Mouse (Mus musculus) kidney, embryonic 16.5 days (tissue): ENCODE measurements around the gene St8sia6. TPM values are rescaled to one million over a fixed set of nuclear protein-coding genes. Genes with fewer than 3 reads are reported as not detected.

Experiments
- polyA plus RNA-seq: library from polyadenylated mRNA; unstranded; fragments of >200 nt; fragmentation: Nextera tagmentation; extraction: Ambion mirVana; gene quantifications from 2 replicates; pipeline ENCODE4 v1.2.1, GENCODE M21; 2015

The St8sia6 gene
- polyA plus RNA-seq, 1 experiment from 2014 or later: 5.6 TPM

Other genes with a start within 250 kb of the St8sia6 start
- gene Trdmt1, start 249.4 kb downstream of the St8sia6 start, polyA plus RNA-seq: 13.4 and 14.2 TPM in 2 replicates
- gene Vim, start 220.1 kb downstream of the St8sia6 start, polyA plus RNA-seq: 489 and 497 TPM in 2 replicates